Comparison of ENCODE assay signal across 20 mouse cellular contexts in the genomic region with DNA sequence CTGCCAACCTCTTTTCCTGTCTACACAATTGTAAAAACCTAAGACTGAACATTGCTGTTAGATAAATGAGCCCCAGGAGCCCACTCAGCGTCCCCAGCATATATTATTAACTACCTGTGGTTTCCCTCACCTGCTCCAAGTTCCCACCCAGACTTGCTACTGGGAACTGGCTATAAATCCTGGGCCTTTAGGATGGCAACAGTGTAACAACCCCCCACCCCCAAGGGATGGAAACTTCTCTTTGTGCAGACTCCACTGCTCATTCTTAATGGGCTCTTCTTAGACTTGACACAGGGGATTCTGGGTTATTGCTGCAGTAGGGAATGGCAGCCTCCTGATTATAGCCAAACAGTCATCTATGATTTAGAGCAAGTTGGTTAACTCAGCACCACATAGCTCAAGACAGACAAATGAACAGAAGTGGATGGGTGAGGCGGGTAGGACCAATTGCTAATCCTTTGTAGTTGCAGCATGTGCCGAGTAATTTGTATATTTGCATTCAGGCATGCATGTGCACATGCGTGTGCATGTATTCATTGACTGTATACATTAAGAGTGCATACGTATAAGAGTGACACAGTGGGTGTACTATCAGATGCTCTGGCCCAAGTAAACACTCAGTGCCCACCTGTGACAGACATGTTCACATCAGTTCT. TPM values are rescaled to one million over a fixed set of nuclear protein-coding genes. Genes with fewer than 3 reads are reported as not detected.
A peak's percentile ranks its signal among the peaks of the same experiment; 100 is the strongest.
DNase-seq lines count a peak whose midpoint lies in the region; ATAC-seq lines count a peak whose summit lies in the region.
"Had no signal": no experiment of that assay in that cellular context is flagged by ENCODE, and none has a peak within 500 bp of the region (broad histone marks: within the 10 kb centered on the region; RNA-seq: fewer than 3 reads in every experiment).

No protein-coding gene starts in this region.

- no peak overlapping the region for H3K9ac ChIP-seq in midbrain, embryonic 13.5 days (replicated peaks)
- H3K9ac ChIP-seq: heart, embryonic 15.5 days; kidney, embryonic 15.5 days had no signal

- WGBS in hindbrain, embryonic 10.5 days, result 84% methylated on average over 5 of the region's 5 CpGs
- 78% methylated on average over 5 of the region's 5 CpGs for WGBS in midbrain, embryonic 13.5 days

- peaks cover 61% of the 10 kb centered on the region for H3K36me3 ChIP-seq in hindbrain, embryonic 10.5 days
- peaks cover 55% of the 10 kb centered on the region for H3K36me3 ChIP-seq in midbrain, embryonic 13.5 days

- H3K4me3 ChIP-seq in hindbrain, embryonic 10.5 days, result no peak overlapping the region
- H3K4me3 ChIP-seq in midbrain, embryonic 13.5 days (replicated peaks), result no peak overlapping the region
- H3K4me3 ChIP-seq: gastrocnemius, adult 2 months; heart, embryonic 15.5 days; kidney, embryonic 15.5 days; myocyte had no signal

- DNase-seq in testis, postnatal 14 days (ENCODE audit: low spot score), result peak; percentile 68
- DNase-seq in testis, postnatal 10 days (ENCODE audit: low spot score), result no peak
- no peak for DNase-seq in hindbrain, embryonic 10.5 days (ENCODE audit: low spot score)
- no peak for DNase-seq in heart, postnatal 36 days
- no peak for DNase-seq in right cerebral cortex, postnatal 14 days
- DNase-seq in heart, postnatal 10 days, result no peak
- DNase-seq in cerebellum, postnatal 36 days, result no peak
- DNase-seq: adrenal gland, postnatal 14 days; cerebellum, adult 2 months; heart, adult 11 months; lung, adult 2 months; right cerebral cortex, postnatal 4 days; thymus, adult 18-20 months had no signal

- no peak overlapping the region for H3K4me2 ChIP-seq in midbrain, embryonic 13.5 days (replicated peaks)
- H3K4me2 ChIP-seq: heart, embryonic 15.5 days; kidney, embryonic 15.5 days had no signal

- H3K9me3 ChIP-seq in hindbrain, embryonic 10.5 days, result no peaks in the 10 kb centered on the region
- H3K9me3 ChIP-seq in midbrain, embryonic 13.5 days, result no peaks in the 10 kb centered on the region
- H3K9me3 ChIP-seq: G1E; heart, embryonic 15.5 days; kidney, embryonic 15.5 days had no signal

- H3K27me3 ChIP-seq in hindbrain, embryonic 10.5 days (ENCODE audit: insufficient read depth, poor library complexity, severe bottlenecking), result no peaks in the 10 kb centered on the region
- no peaks in the 10 kb centered on the region for H3K27me3 ChIP-seq in midbrain, embryonic 13.5 days
- H3K27me3 ChIP-seq: heart, embryonic 15.5 days; kidney, embryonic 15.5 days had no signal

- ATAC-seq in midbrain, embryonic 13.5 days, result no peak
- ATAC-seq: inflammation-experienced regulatory T-cells, adult 6 months had no signal

- H3K4me1 ChIP-seq in hindbrain, embryonic 10.5 days (replicated peaks), result peaks cover 48% of the 10 kb centered on the region
- H3K4me1 ChIP-seq in midbrain, embryonic 13.5 days (replicated peaks), result peaks cover 47% of the 10 kb centered on the region

- intact Hi-C loops in heart, postnatal 36 days (cut with DNase I), result loop anchor here (5.0 kb wide), 2 partner anchors 172 to 198 kb away; no protein-coding TSS in a partner anchor
- intact Hi-C loops in heart, postnatal 10 days (cut with DNase I), result loop anchor here (5.0 kb wide), 1 partner anchor 198 kb away; no protein-coding TSS in a partner anchor

- H3K27ac ChIP-seq in hindbrain, embryonic 10.5 days, result peak overlapping the region; percentile 37
- peak overlapping the region; percentile 85 for H3K27ac ChIP-seq in midbrain, embryonic 13.5 days
- H3K27ac ChIP-seq: gastrocnemius, adult 2 months; heart, embryonic 15.5 days had no signal

RNA-seq across cellular contexts. Expression of a gene that starts 13.2 kb away (rescaled TPM):
- polyA plus RNA-seq in hindbrain, embryonic 10.5 days (2016; fragmentation: Nextera tagmentation; extraction: Ambion mirVana), result 83.7 and 88.6 TPM in 2 replicates
- polyA plus RNA-seq in midbrain, embryonic 13.5 days (2015; fragmentation: Nextera tagmentation; extraction: Ambion mirVana), result 62.0 and 63.2 TPM in 2 replicates
- 10 to 100 TPM; 17.5 to 19.0 TPM for total RNA-seq in heart, postnatal 36 days (2021)
- 10 to 100 TPM; 18.7 to 18.8 TPM for total RNA-seq in heart, postnatal 10 days (2021)

RNA-seq across cellular contexts. Expression of a gene that starts 20.5 kb away (rescaled TPM):
- 21.5 and 21.9 TPM in 2 replicates for polyA plus RNA-seq in hindbrain, embryonic 10.5 days (2016; fragmentation: Nextera tagmentation; extraction: Ambion mirVana)
- polyA plus RNA-seq in midbrain, embryonic 13.5 days (2015; fragmentation: Nextera tagmentation; extraction: Ambion mirVana), result 17.7 and 19.0 TPM in 2 replicates
- 10 to 100 TPM; 10.1 to 10.2 TPM for total RNA-seq in heart, postnatal 36 days (2021)
- 10 to 100 TPM; 14.3 to 17.3 TPM for total RNA-seq in heart, postnatal 10 days (2021)

RNA-seq across cellular contexts. Expression of a gene that starts 22.4 kb away (rescaled TPM):
- polyA plus RNA-seq in hindbrain, embryonic 10.5 days (2016; fragmentation: Nextera tagmentation; extraction: Ambion mirVana), result 393 and 437 TPM in 2 replicates
- 541 and 558 TPM in 2 replicates for polyA plus RNA-seq in midbrain, embryonic 13.5 days (2015; fragmentation: Nextera tagmentation; extraction: Ambion mirVana)
- total RNA-seq in heart, postnatal 36 days (2021), result 100 to 1,000 TPM; 219 to 255 TPM
- total RNA-seq in heart, postnatal 10 days (2021), result 100 to 1,000 TPM; 221 to 248 TPM
